Mouse (Mus musculus): Measurements from ENCODE around the gene Olfr600.
"Not testable (repeated sequence)": the region's sequence is repeated elsewhere in the genome, so short reads cannot be mapped to it uniquely, and the experiment has no call there.

DNA sequence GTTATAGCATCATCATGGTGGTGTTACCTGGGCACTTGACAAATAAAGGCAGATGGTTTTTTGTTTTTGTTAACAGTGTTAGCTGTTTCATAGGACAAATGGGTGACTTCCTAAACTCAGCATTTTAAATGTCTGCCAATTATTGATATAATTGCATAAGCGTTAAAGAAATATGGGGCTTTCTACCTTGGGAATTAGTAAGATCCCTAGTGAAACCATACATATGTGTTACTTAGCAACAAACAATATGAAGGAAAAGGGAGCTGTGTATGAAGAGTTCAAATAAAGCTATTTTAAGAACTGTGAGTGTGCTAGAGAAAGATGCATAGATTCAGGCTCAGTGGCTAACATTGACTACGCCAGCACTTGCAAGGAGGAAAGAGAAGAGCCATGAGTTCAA lies 33.5 kb downstream of the Olfr600 start, which contains the start of gene Olfr597:
- not testable (repeated sequence) for TF ChIP-seq POLR2A (IDR thresholded peaks at IDR 0.05; ENCODE audit: borderline replicate concordance, extremely low read depth, insufficient read depth, insufficient read length, poor library complexity, severe bottlenecking); CTCF (IDR thresholded peaks at IDR 0.05; ENCODE audit: borderline replicate concordance, extremely low read depth, insufficient read depth, insufficient read length)
